Mouse (Mus musculus) left cerebral cortex, postnatal 10 days (tissue): ENCODE results near the gene Treh. TPM values are rescaled to one million over a fixed set of nuclear protein-coding genes. Genes with fewer than 3 reads are reported as not detected.

Experiments used
- DNase-seq, 2 experiments: peaks; one replicate each; pipeline ENCODE4 v3.0.0; 2021 to 2022; ENCODE audit warnings: low spot score in 2 of 2, mixed read lengths in 1 of 2; ENCODE audit errors: extremely low spot score in 1 of 2
- intact Hi-C: fragments of 180-260 bp; cut with DNase I; formaldehyde crosslinking; loops from one replicate; pipeline ENCODE4 v1.15.1; 2025
- total RNA-seq, 2 experiments: library from RNA; stranded (reverse); gene quantifications; 2 replicates each; pipeline ENCODE4 v1.2.3; 2021

Gene Treh
- total RNA-seq, 2 experiments from 2014 or later, result not detected

DNA sequence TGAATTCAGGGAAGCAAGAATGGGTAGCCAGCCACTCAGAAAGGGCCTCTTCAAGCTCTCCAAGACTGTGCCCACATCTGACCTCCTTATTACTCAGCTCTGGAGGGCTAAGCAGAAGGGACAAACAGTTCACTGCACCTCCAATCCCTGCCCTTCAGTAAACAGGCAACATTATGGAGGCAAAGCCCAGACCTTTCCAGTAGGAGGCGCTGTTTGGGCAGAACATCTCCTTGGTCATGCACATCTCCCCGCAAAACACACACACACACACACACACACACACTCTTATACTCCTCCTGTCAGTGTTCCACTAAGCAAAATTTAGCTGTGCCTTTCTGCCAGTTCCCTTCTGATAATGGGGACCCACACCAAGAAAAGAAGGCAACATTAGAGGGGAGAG, 36.6 kb downstream of the Treh start:
- intact Hi-C loops, result no loop called here
- peak in 1 of 2 experiments; percentile 68 for DNase-seq

DNA sequence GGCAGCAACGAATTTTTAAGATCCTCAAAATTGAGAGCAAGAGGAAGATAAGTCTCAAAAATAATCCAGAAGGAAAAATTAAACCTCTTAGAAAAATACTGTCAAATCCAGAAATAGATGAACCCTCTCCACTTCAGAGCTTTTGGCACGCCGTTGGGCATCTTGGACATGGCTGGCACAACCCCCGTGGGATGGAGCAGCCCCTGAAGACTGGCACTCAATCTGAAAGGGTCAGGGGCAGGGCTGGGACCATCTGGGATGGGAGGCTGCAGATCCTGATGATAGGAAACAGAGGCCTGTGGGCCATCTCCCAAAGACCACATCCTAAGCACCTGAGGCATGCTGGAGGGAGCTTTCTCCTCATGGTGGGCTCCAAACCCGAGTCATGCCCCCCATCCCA, 37.2 kb downstream of the Treh start:
- intact Hi-C loops, result no loop called here
- DNase-seq, result no peak

DNA sequence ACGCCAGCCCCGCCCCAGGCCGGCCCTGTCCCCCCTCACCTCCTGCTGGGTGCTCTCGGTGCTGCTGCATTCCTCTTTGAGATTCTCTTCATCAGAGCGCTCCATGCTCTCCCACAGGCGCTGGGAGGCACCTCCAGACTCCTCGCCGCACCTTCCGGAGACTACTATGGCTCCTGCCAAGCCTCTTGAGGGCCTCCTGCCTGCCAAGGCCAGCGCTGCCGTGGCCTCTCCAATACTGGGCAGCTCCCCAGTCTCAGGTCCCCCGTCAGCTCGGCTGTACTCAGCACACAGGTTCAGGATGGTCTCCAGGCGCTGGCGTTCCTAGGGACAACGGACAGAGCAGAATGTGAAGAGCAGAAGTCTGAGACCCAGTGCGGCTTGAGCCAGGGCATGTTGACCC, 38.6 kb downstream of the Treh start:
- DNase-seq, result no peak
- intact Hi-C loops, result no loop called here

DNA sequence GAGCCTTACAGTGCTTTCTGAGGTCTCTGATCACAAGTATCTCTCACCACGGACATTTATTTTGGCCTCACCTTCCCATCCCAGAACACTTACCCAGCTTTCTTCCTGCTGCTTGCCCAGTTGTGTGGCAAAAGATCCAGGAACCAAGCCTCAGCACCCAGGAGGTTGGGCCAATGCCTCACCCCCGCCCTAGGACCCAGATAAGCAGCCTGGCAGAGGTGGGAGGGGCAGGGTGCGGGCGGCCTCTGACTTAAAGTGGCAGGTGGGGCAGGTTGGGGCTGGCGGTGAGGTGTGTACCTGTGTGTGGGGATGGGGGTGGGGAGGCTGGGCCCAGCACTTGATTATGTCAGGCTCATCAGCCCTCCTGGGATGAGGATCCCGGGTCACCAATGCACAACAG, 40.0 kb downstream of the Treh start:
- intact Hi-C loops, result no loop called here
- no peak for DNase-seq

DNA sequence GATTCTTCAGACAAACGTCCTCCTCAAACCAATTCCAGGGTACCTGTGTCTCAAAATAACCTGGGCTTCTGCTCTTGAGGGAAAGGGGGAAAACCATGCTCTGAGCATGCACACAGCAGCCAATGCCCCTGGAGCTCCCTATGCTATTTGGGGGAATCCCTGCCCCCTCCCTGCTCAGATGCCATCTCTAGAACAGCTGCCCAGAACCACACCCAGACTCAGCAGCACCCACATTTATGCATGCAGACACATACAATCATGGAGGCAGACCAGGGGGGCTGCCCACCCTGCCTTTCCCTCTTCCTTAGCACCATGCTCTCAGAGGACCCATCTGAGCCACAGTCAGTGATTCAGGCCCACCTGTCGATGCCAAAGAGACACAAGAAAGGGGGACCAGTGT, 40.5 kb downstream of the Treh start:
- intact Hi-C loops, result no loop called here
- DNase-seq, result no peak

DNA sequence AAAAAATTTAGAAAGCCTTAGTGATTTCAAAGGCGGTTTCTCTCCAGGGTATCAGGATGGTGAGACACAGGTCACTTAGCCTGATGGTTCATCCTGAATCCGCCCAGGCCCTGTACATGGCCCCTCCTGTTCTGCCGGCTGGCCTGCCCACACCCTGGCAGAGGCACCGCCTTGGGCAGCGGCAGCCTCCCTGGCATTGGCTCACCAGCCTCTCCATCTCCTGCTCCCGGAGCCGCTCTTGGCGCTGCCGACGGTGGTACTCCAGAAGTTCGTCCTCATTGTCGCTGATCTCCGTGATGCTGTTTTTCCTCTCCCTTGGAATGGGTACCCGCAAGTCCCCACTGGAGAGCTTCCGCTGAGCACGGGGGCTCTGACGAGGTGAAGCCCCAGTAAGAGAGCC, 42.1 kb downstream of the Treh start:
- intact Hi-C loops, result no loop called here
- DNase-seq, result no peak

DNA sequence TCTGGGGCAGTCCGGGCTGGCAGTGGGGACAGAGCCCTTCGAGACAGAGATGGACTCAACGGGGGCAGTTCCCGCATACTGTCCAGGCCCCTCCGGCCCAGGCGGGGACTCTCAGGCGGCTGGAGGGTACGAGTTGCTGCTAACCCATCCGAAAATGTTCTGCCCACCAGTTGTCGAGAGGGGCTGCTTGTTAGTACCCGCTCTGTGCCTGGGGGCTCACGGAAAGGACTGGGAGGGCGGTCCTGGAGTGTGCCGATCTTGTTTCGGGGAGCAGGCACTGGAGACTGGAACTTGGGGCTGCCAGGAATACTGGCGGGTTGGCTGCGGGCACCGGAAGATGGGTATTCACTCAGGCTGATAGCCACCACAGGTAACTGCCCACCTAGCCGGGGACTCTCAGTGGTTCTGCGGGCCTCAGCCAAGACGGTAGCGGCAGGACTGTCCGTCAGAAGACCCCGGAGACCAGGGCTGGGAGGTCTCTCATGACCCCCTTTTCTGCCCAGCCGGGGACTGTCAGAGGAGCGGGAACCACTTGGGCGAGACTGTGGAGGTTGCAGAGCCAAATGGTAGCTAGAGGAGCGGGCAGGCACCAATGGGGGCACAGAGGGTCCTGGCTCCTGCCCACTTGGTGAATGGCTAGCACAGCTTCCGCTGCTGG, 42.8 kb downstream of the Treh start:
- DNase-seq, result no peak
- intact Hi-C loops, result no loop called here

DNA sequence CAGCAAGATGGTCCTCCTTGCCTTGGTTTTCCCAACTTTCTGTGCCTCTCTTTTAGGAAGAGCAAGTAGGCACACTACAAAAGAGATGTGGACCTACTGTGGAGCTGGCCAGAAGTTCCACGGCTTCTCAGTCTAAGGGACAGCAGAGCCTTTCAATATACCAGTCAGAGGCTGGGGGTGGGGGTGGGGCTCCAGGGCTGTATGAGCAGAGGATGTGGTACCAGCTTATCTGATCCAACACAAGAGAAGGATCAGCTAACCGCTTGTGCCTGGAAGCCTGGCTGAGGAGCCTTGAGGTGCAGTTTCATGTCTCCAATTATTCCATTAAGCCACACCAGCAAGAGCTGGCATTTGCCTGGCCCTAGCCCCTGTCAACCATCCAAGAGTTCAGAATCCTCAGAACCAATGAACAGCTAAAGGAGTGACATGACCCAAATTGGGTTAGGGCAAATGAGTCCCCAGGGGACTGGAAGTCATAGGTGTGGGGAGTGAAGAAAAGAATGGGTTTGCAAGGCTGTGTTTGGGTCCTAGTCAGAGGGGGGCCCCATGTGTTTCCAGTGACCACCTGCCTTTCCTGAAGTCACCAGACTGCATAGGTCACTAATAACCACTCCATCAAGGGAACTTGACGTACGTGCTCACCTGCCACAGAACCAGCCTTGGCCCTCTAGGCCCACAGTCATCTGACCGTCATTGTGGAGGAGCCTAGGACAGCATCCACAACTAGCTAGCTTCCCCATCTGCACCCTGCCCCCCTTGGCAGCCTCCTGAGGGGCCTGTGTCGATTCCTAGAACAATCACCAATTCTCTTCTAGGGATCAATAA, 44.2 kb downstream of the Treh start:
- no peak for DNase-seq
- intact Hi-C loops, result no loop called here

DNA sequence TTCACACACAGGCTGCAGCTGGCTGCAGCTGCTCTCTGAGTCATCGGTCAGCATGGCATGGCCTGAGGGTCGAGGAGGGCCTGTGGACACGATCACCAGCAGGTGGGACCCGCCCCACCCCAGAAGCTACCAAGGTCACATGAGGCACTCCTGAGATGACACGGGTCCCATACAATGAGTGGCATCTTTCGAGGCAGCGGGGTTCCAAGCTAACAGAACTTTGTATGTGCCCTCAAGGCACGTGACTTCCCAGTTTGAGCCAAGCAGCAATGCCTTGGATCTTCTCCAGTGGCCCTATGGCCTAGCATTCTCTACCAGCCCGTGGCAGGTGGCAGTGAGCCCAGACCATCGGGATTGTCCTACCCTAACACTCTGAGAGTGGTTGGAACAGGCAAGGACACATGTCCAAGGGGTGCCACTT, 44.8 kb downstream of the Treh start:
- intact Hi-C loops, result no loop called here
- DNase-seq, result no peak

DNA sequence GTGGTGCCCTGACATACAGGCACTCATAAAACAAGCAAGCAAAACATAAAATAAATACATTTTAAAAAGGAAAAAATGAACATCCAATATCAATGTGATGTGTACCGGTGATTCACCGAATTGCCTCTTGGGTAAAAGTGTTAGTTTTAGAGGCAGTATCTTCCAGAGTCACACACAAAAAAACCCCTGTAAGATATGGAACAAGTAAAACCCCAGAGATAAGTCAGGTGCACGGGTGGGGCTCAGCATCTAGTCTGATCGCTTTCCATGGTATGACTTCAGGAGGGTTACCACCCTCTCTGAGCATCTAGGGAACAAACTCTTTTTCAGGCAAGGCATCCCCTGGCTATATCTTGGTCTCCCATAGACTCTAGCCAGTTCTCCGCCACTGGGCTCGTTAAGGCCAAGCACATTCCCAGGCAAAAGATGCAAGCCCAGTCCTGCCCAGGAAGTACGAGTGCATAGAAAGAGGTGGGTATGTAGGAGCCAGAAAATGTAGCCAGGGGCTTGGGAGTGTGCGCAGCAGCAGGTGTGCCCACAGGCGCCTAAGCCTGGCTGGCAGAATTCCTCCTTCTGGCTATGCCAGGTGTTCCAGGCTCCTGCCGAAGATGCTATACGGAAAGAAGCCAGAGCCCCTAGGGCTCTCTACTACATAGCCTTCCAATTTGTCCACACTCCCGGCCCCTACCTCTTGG, 46.1 kb downstream of the Treh start:
- intact Hi-C loops, result no loop called here
- DNase-seq, result no peak

DNA sequence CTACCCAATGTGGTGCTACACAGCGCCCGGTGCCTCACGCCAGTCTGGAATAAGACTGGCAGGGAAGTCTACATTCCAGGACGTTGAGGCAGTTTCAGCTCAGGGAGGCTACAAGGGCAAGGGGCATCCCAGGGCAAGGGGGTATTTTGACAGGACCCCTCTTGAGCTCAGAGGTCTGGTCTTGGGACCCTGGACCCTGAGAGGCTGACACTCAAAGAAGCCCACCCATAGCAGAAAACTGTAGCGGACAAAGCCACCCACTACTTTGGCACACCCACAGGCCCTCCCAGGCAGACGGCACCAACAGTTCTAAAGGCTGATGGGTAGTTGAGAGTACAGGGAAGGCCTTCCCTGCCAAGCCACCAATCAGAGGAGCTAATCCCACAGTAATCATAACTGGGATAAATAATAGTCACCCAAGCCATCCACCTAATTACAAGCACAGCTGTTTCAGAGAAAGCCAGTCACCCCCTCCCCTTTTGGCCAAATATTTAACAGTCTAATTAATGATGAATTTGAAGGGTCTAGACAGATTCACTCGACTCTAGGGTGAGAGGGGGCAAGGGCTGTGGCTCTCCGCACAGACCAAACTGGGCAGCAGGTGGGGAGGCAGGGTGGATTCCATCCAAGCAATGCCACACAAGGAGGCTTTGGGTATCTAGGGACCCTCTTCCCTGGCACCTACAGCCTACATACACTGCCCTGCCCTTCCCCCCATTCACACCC, 46.8 kb downstream of the Treh start:
- DNase-seq, result no peak
- intact Hi-C loops, result no loop called here

DNA sequence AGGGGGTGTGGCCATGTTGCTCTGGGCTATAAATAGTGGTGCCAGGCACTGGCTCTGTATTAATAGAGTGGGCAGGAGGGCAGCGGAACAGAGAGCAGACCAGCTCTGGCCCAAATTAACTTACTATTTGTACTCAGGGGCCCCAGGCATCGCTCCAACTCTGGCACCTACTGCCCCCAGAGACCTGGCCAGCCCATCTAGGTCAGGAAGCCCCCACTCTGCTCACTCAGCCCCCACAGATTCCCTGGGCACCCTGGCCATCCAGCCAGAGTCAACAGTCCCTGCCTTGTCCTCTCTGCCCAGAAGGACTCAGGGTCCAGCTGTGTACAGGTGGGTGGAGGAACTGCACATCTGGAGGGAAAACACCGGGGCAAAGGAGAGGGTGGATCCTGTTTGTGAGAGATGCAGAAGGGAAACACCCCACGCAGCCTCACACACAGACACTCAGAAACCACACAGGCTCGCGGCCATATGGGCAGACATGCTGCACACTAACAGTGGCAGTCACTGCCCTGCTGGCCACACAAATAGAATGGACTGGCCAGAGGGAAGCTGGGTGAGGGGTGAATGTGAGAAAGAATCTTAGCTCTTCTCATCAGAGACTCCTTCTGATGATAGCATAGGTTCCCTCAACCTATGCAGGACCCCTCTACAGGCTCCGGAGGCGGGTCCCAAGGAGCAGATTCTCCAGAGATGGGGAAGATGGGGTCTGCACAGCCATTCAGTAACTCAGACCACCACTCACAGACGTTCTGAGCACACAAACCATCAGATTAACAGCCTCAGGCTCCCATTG, 47.5 kb downstream of the Treh start:
- no peak for DNase-seq

DNA sequence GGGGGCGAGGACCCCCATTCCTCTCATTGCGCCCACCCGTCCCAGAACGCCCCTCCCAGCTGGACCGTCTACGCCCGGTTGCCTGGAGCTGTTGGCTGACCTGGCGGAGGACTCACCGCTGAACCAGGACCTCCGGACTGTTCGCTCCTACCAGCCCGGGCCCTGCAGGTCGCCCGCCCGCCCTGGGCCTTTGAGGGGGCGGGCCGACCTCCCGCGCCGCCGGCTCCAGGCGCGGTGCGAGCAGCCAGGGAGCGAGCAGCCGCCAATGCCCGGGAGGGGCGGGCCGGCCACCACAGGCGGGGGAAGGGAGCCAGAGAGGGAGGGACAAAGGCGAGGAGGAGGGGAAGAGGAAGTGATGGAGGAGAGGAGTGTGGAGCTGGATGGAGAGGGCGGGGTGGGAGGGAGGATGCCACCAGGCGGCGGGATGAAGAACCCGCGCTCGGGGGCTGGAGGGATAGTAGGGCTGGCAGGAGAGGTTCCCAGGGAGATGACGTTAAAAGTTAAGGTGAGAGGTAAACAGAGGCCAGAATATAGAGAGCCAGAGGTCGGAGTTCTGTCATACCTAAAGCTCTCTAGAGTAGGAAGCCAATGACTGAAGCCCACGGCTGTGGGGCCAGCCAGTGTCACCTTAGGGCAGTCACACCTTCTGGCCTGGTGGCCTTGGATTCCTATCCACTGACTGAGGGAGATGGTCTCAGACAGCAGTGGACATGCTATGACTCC, 48.3 kb downstream of the Treh start:
- intact Hi-C loops, result no loop called here

More for the DNA sequence above, 47.5 kb downstream of the Treh start:
- intact Hi-C loops, result no loop called here

DNA sequence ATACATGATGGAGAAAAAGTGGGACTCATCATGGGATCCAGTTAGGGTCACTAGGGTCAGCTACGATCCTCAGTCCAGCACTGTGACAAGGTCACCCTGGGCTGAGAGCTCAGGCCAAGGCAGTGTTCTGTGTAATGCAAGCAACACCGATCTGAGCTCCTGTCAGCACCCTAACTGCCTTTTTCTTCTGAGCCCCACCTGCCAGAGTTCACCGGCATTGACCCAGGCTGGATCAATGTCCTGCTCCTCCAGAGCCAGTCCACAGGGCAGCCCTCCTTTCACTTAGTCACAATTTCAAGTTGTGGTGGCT, 48.8 kb downstream of the Treh start:
- no peak for DNase-seq
- intact Hi-C loops, result no loop called here

More for the DNA sequence above, 48.3 kb downstream of the Treh start:
- DNase-seq, result peak; percentile 67 to 92

DNA sequence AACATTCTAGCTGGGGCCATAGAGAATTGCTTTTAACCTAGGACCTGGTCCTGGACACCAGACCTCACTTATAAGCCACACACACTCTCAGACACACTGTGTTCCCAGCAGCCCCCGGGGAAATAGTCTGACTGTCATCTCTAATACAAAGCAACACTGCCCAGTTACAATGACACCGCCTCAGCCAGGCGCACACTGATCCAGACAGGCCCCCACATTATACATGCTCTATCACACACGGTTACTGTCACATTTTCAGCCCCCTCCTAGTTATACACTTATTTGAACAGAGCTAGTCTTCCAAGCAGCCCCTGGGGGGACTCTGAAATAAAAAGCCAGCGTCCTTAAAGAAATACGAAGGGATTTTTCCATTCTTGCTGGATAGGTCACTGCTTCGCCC, 49.5 kb downstream of the Treh start:
- intact Hi-C loops, result no loop called here

DNA sequence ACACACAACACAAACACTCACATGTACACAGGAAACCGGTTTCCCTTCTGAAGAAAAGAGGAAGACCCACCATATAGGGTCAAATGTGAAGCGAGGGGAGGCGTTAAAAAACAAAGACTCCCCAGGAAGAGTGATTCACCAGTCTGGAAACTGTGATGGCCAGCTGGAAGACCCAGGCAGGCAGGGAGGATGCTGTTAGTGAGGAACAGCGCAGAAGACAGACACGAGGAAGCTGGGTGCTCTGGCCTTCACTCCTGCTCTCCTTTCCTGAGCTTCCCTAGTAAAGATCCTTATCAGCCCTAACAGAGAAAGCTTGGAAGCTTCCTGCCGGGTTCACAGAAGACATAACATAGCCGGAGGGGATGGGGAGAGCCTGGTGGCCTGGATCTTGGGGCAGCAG, 50.0 kb downstream of the Treh start:
- DNase-seq, result no peak
- intact Hi-C loops, result no loop called here

More for the DNA sequence above, 49.5 kb downstream of the Treh start:
- no peak for DNase-seq

DNA sequence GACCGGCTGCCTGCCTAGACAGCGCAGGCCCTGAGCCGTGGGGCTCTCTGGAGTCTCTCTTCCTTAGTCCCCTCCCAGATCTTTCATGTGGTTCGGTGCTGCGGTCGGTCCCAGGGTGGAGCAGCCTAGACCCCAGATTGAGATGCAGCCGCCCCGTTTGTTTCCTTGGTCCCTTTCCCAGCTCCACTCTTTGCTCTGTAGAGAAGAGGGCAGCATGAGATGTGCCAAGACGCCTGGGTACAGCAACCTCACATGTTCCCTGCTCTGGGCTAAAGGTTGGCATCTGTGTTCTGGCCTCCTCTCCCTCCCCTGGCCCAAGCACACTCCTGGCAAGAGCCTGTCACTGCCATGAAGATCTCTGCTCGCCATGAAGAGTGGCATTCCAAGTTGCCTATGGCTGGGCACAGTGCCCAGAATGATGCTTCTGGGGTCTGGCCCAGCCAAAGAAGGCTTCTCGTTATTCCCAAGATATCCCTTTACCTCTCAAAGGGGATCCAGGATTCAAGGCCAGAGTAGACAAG, 50.5 kb downstream of the Treh start:
- intact Hi-C loops, result no loop called here
- DNase-seq, result no peak

DNA sequence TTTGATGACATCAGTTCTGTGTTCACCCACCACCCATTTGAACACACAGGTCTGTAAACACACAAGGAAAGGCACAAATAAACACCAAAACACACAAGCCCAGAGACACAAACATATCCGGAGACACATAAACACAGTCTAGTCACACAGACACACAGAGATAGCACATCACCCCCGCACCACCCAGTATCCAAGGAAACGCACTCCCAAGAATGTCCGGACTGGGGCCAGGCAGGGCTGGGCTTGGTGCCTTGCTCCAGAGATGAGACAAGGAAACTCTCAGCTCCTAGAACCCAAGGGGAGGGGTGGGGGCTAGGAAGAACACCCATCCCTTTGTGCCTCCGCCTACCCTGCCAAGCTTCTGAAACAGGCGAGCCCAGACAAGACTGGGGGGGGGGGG, 51.2 kb downstream of the Treh start:
- DNase-seq, result peak in 1 of 2 experiments; percentile 72
- intact Hi-C loops, result no loop called here
